Mouse (Mus musculus) c-Kit-positive CD71-positive TER-119-negative erythroid progenitor cells, embryonic 14.5 days (primary cell): ENCODE results near the gene Ccdc89.

Source experiments
- DNase-seq: peaks from one replicate; pipeline ENCODE4 v3.0.0-alpha.2; 2013; ENCODE audit warnings: low read depth

Ccdc89 gene

DNA sequence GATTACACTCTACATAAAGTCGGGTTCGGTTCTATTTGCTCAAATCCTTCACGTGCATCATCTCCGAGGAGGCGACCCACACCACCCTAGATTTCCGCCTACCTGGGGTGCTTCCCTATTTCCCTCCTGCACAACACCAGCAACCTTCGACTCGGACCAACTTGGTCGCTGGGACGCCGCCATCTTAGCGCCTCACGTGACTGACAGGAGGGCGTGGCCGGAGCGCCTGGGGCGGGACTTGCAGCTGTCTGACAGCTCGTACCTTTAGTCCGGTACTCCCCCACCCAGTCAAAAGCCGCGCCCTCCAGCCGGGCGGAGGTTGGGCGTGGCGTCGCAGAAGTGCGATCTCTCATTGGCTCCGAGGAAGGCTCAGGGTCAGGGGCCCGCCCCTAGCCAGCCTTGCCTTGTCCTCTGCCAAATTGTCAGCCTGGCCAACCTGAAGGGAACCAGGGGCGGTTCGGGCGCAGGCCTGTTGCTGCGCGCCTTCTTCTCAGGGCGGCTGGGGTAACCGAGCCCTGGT, 49.5 kb downstream of the Ccdc89 start, which contains the start of gene Tmem126b:
Gene Tmem126b, minus strand, starts transcription at position 209 of the 520 bp plus-strand sequence.
- peak; percentile 98 for DNase-seq

GRCm38 (mm10) chr7:90476313-90477245, 50.2 kb downstream of the Ccdc89 start, which contains the start of gene Dlg2:
Dlg2 (plus strand) TSS chr7:90476672.
- no peak for DNase-seq
